Mouse (Mus musculus) hindbrain, embryonic 13.5 days (tissue): Measurements from ENCODE around the gene Atpif1. TPM values are rescaled to one million over a fixed set of nuclear protein-coding genes. Genes with fewer than 3 reads are reported as not detected.
"Not testable (repeated sequence)": the region's sequence is repeated elsewhere in the genome, so short reads cannot be mapped to it uniquely, and the experiment has no call there.

ENCODE experiments used
- ATAC-seq: fragments of 200-750 bp; cut with Nextera tagmentation; 2 replicates; pipeline ENCODE4 v1.8.0; 2017; ENCODE audit warnings: moderate TSS enrichment; ENCODE audit not compliant: low FRiP score
- H3K27ac ChIP-seq: fragments of 300-500 bp; sonication (generic); 2 replicates; pipeline ENCODE4 v1.5.1; 2015; ENCODE audit warnings: inconsistent platforms, mild to moderate bottlenecking, moderate library complexity
- H3K27me3 ChIP-seq: fragments of 300-500 bp; sonication (generic); 2 replicates; pipeline ENCODE4 v1.6.1; 2015; ENCODE audit warnings: mild to moderate bottlenecking, inconsistent platforms
- H3K36me3 ChIP-seq: fragments of 300-500 bp; sonication (generic); 2 replicates; pipeline ENCODE4 v1.6.1; 2015; ENCODE audit warnings: mild to moderate bottlenecking, inconsistent platforms
- H3K4me1 ChIP-seq: fragments of 300-500 bp; sonication (generic); replicated peaks from 2 replicates; pipeline ENCODE4 v1.6.1; 2015; ENCODE audit warnings: inconsistent platforms
- H3K4me2 ChIP-seq: fragments of 300-500 bp; sonication (generic); 2 replicates; pipeline ENCODE4 v1.6.1; 2015; ENCODE audit warnings: inconsistent platforms, mild to moderate bottlenecking, moderate library complexity
- H3K4me3 ChIP-seq: fragments of 300-500 bp; sonication (generic); 2 replicates; pipeline ENCODE4 v1.5.1; 2015; ENCODE audit warnings: mild to moderate bottlenecking, inconsistent platforms
- H3K9ac ChIP-seq: fragments of 300-500 bp; sonication (generic); 2 replicates; pipeline ENCODE4 v1.6.1; 2015; ENCODE audit warnings: mild to moderate bottlenecking, inconsistent platforms
- H3K9me3 ChIP-seq: fragments of 300-500 bp; sonication (generic); 2 replicates; pipeline ENCODE4 v1.6.1; 2016; ENCODE audit warnings: inconsistent platforms
- WGBS: fragments of 180-500 bp; shearing (Covaris S2); methylation state at CpG from one replicate; pipeline ENCODE4 v1.1.7; 2015; 5-methylcytosine and 5-hydroxymethylcytosine counted together
- polyA plus RNA-seq: library from polyadenylated mRNA; unstranded; fragments of >200 nt; fragmentation: Nextera tagmentation; extraction: Ambion mirVana; gene quantifications from 2 replicates; pipeline ENCODE4 v1.2.1, GENCODE M21; 2015

Atpif1 gene
- 1,428 and 1,433 TPM in 2 replicates for polyA plus RNA-seq

DNA sequence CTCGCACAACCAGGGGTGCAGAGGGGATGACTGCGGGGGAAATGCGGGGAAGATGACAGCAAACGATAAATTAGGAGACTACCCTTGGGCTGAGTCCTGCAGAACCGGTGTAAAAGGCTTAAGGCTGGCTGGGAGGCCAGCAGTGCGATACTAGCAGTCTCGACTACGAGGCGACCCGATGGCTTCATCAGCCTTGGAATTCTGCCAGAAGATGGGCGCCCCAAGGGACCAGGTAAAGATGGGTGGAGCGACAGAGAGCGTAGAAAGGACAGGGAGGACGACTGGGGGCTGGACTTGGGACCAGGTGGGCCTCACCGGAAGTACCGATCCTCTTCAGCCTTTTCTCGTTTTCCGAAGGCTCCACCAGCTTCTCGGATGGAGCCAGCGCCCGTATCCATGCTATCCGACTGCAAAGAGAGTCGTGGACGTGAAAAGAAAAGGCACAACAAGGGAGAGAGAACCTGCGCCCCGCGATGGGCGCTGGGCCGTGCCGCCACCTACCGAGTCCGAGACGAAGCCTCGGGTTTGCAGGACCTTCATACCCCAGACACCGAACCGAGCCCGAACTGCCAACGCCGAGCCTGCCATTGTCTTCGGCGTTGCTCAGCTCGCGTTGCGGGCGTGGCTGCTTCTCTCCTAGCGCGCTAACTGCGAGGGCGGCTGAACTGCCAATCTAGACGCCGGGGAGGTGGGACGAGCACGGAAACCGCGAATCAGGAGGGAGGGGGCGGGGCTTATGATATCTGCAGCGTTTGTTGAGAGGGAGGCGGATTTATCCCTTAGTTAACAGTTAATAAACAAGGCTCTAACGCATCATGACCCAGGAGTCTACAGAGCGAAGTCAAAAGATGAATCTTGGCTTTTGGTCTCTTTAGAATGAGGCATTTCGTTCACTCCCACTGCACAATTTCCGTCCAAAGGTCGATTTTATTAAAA is at the start of gene Atpif1:
Atpif1 (minus strand) TSS at position 679 of the 936 bp plus-strand sequence.
- Histone ChIP-seq H3K9me3 (no peaks in the 10 kb centered on the region), H3K27ac (peak within 1 kb of the TSS; percentile 99), H3K9ac (peak within 1 kb of the TSS; percentile 95), H3K27me3 (no peaks in the 10 kb centered on the region), H3K4me3 (peak within 1 kb of the TSS; percentile 72), H3K4me2 (peak within 1 kb of the TSS; percentile 88), H3K4me1 (peaks cover 50% of the 10 kb centered on the region), H3K36me3 (peaks cover 23% of the 10 kb centered on the region)
- ATAC-seq, result peak; percentile 90
- WGBS, result under 1% methylated on average over 63 of the region's 63 CpGs

DNA sequence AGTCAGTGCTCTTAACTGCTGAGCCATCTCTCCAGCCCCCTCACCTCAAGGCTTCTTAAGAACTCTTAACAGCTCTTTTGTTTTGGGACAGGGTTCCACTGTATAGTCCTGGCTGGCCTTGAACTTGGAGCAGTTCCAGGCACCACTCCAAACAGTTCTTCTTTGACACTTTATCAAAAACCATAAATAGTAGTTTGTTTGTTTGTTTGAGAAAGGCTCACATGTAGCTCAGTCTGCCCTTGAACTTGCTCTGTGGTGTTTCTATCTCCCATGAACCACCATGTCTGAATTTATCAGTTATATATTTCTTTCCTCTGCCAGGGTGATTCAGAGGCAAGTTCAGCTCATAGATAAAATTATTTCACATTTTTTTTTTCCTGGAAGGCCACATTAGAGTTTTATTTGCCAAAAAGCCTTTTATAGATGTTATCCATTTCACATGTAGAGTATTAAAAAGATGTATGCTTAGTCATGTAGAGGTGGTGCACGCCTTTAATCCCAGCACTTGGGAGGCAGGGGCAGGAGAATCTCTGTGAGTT is 41.4 kb upstream of the Atpif1 start:
- 89% methylated on average over 1 of the region's 1 CpGs for WGBS
- Histone ChIP-seq H3K9me3 (no peaks in the 10 kb centered on the region), H3K27ac (no peak overlapping the region), H3K4me2 (no peak overlapping the region), H3K4me3 (no peak overlapping the region), H3K4me1 (no peaks in the 10 kb centered on the region), H3K36me3 (no peaks in the 10 kb centered on the region), H3K9ac (no peak overlapping the region), H3K27me3 (no peaks in the 10 kb centered on the region)
- no peak for ATAC-seq

DNA sequence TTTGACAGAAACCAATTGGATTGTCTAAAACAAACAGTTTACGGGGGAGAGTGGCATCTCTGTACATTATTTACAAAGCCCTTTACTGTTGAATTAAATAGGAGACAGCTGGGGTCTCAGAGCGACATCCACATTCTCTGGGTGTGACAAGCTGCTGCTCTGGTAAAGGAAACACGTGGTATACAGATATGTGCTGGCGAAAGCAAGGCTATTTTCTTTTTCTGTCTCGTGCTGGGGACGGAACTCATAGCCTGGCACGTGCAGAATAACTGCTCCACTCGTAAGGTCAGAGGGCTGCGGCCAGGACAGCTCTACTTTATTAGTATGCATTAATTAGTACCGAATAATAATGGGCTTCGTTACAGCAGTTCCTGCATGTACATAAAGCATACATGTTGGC is 39.9 kb upstream of the Atpif1 start:
- Histone ChIP-seq H3K9ac (no peak overlapping the region), H3K4me1 (no peaks in the 10 kb centered on the region), H3K36me3 (no peaks in the 10 kb centered on the region), H3K27me3 (no peaks in the 10 kb centered on the region), H3K4me2 (no peak overlapping the region), H3K27ac (no peak overlapping the region), H3K4me3 (no peak overlapping the region), H3K9me3 (no peaks in the 10 kb centered on the region)
- 67% methylated on average over 11 of the region's 11 CpGs for WGBS
- ATAC-seq, result no peak

DNA sequence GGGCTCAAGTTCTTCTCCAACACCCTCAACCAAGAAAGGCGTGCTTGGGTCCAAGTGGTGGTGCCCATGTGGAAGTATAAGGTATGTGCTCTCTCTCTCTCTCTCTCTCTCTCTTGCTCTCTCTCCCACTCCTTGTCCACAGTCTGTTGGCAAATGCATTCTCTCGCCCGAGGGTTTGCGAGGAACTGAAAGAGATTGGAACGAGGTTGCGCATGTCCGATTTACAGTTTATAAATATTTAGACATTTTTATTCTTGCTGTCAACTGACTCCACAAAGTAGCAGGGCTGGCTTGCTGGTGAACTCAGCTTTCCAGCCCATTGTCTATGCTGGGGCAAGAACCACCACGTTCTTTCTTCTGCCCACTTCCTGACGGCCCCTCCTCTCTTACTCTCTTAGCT is 37.7 kb upstream of the Atpif1 start:
- 84% methylated on average over 9 of the region's 9 CpGs for WGBS
- no peak for ATAC-seq
- no peak overlapping the region for H3K9ac ChIP-seq

DNA sequence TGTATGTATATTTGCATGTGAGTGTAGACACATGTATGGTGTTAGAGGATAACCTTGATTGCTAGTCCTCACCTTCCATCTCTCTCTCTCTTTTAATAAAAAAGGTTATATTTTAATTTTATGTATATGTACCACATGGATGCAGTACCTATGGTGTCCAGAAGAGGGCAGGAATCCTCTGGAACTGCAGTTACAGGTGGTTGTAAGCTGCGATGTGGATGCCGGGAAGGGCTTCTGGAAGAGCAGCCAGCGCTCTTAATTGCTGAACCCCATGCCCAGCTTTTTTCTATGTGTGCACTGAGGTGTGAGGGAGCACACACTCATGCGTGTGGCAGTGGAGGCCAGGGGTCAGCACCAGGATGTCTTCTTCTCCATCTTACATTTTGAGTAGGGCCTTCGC is 35.7 kb upstream of the Atpif1 start:
- WGBS, result 91% methylated on average over 5 of the region's 5 CpGs

More for the DNA sequence above, 37.7 kb upstream of the Atpif1 start:
- Histone ChIP-seq H3K9me3 (no peaks in the 10 kb centered on the region), H3K4me3 (no peak overlapping the region), H3K27me3 (no peaks in the 10 kb centered on the region), H3K4me2 (no peak overlapping the region), H3K36me3 (no peaks in the 10 kb centered on the region), H3K4me1 (no peaks in the 10 kb centered on the region), H3K27ac (no peak overlapping the region)

DNA sequence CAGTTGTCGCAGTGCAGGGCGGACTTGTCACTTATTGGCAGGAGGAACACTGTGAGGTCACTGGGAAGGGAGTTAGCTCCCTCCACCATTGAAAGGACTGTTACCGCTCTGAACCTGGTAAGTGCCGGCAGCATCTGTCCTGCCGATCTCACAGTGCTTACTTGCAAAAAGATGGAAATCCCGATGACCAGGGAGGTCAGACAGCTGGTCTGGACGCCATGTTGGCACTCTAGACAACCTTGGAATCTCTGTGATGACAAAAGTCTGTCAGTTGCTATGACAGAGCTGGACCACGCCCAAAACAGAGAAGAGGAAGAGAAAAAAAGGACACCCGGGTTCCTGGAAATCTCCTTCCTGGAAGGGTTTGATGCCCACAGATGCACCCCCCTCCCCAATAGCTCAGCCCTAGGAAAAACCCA is 33.9 kb upstream of the Atpif1 start:
- WGBS, result 74% methylated on average over 9 of the region's 9 CpGs
- Histone ChIP-seq H3K9me3 (no peaks in the 10 kb centered on the region), H3K4me3 (no peak overlapping the region), H3K9ac (no peak overlapping the region), H3K36me3 (no peaks in the 10 kb centered on the region), H3K4me2 (no peak overlapping the region), H3K27ac (no peak overlapping the region), H3K27me3 (no peaks in the 10 kb centered on the region), H3K4me1 (no peaks in the 10 kb centered on the region)
- no peak for ATAC-seq

More for the DNA sequence above, 35.7 kb upstream of the Atpif1 start:
- no peak overlapping the region for H3K9ac ChIP-seq
- H3K4me2 ChIP-seq, result no peak overlapping the region
- H3K27ac ChIP-seq, result no peak overlapping the region
- ATAC-seq, result no peak
- H3K27me3 ChIP-seq, result no peaks in the 10 kb centered on the region
- H3K9me3 ChIP-seq, result no peaks in the 10 kb centered on the region
- no peaks in the 10 kb centered on the region for H3K4me1 ChIP-seq
- no peaks in the 10 kb centered on the region for H3K36me3 ChIP-seq
- no peak overlapping the region for H3K4me3 ChIP-seq

DNA sequence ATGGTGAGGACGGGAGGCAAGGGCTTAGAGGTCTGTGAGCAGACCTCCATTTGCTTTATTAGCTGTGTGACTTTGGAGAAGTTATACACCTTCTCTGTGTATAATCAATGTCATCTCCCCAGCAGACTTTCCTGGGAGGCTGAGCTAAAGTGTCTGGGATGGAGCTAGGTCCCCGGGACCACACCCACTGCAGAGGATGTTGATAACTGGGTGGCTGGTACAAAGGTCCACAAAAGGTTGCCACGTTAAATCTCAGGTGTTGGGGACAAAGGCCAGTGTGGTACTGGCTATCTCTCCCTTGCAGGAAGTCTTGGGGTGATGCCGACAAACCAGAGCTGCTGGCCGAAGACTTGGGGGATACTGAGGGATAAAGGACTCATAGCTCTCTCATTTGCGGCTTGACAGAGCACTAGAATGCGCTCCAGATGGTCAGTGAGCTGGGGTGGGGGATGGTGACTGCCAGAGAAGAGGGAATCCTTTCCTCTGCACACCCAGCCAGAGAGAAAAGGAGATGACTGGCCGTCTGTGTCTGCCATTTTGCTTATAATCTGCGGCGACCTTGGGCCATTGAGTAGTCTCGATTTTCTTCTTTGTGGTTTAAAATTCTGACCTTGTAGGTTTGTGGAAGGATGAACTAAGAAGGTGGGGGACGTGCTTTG is 31.8 kb upstream of the Atpif1 start:
- H3K36me3 ChIP-seq, result no peaks in the 10 kb centered on the region
- no peak overlapping the region for H3K27ac ChIP-seq
- 85% methylated on average over 12 of the region's 12 CpGs for WGBS
- H3K9ac ChIP-seq, result no peak overlapping the region
- no peak overlapping the region for H3K4me3 ChIP-seq
- no peaks in the 10 kb centered on the region for H3K9me3 ChIP-seq
- H3K27me3 ChIP-seq, result no peaks in the 10 kb centered on the region
- ATAC-seq, result no peak
- H3K4me1 ChIP-seq, result no peaks in the 10 kb centered on the region
- H3K4me2 ChIP-seq, result no peak overlapping the region

DNA sequence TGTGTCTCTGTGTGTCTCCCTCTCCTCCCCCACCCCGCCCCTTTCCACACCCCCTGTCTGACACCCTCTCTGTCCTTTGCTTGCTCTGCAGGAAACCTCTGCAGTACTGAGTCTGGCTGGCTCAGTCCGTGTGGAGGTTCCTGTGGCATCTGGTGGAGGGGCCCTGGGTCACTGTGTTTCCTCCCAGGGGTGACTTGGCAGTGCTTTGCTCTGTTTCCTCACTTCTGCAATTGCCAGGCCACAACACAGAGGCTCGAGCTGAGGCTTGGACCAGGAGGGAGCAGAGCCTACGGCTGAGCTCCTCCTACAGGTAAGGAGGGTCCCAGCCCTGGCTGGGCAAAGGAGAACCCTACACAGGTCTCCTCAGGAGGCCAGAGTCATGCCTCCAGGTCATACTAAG is 30.5 kb upstream of the Atpif1 start, which contains the start of gene Ptafr:
Ptafr (plus strand) TSS at position 103 of the 400 bp plus-strand sequence.
- H3K4me3 ChIP-seq, result no peak within 1 kb of the TSS
- no peak within 1 kb of the TSS for H3K27ac ChIP-seq
- H3K9me3 ChIP-seq, result no peaks in the 10 kb centered on the region
- WGBS, result 43% methylated on average over 4 of the region's 4 CpGs
- H3K4me2 ChIP-seq, result no peak within 1 kb of the TSS
- no peaks in the 10 kb centered on the region for H3K4me1 ChIP-seq
- no peaks in the 10 kb centered on the region for H3K36me3 ChIP-seq
- no peaks in the 10 kb centered on the region for H3K27me3 ChIP-seq
- no peak for ATAC-seq
- H3K9ac ChIP-seq, result no peak within 1 kb of the TSS

DNA sequence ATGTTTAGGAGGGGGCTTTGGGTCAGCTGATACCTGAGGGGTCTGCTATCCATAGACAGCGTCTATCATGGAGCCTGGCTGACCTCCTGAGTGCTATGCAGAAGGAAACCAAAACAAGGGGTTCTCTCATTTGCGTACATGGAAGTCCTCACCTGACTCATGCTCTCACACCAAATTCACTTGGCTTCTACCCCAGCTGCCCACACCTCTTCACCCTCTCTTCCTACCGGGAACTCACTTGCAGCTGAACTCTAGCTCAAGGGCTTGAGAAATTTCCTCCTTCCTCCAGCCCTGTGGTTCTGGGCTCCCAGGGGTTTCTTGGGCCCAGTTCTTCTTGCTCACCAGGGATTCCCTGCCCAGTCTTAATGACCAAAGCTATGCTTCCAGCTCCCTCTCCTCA is 29.8 kb upstream of the Atpif1 start:
- Histone ChIP-seq H3K27ac (no peak overlapping the region), H3K4me2 (no peak overlapping the region), H3K9ac (no peak overlapping the region), H3K9me3 (no peaks in the 10 kb centered on the region), H3K36me3 (no peaks in the 10 kb centered on the region), H3K4me1 (no peaks in the 10 kb centered on the region), H3K27me3 (no peaks in the 10 kb centered on the region), H3K4me3 (no peak overlapping the region)
- ATAC-seq, result no peak
- WGBS, result 89% methylated on average over 3 of the region's 3 CpGs

DNA sequence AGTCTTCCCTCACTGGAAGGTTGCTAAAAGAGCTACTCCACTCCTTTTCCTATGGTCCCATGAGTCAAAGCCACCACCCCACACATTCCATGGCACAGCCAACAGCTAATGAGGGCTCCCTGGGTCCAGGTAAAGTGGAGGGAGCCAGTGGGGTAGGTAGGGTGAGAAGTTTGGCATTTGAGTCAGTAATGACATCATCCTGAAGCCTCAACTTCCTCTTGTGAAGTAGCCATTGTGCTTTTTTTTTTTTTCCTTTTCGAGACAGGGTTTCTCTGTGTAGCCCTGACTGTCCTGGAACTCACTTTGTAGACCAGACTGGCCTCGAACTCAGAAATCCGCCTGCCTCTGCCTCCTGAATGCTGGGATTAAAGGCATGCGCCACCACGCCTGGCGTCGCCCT is 22.1 kb upstream of the Atpif1 start:
- WGBS, result 94% methylated on average over 7 of the region's 7 CpGs
- not testable (repeated sequence) for H3K9me3 ChIP-seq, H3K27ac ChIP-seq, H3K9ac ChIP-seq, H3K4me1 ChIP-seq, ATAC-seq, H3K27me3 ChIP-seq, H3K4me3 ChIP-seq, H3K4me2 ChIP-seq
- peaks cover 42% of the 10 kb centered on the region for H3K36me3 ChIP-seq

DNA sequence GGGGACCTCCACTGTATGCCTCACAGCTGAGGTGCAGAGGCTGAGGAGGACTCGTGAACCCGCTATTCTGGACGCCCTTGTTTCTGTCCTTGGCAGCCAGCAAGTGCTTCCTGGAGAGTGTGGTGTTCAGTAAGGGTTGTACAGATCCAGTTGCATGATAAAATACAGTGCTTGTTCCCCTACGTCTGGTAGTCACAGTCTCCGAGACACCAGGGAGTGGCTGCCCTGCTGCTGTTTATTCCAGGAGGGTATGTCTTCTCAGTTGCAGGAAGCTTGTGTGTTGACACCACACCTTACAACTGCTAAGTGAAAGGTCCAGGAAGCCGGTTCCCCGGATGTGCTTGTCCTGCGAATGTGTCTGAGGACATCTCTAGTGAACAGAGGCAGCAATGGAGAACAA is 21.2 kb upstream of the Atpif1 start:
- no peak for ATAC-seq
- Histone ChIP-seq H3K9me3 (no peaks in the 10 kb centered on the region), H3K36me3 (peaks cover 50% of the 10 kb centered on the region), H3K27ac (no peak overlapping the region), H3K4me3 (no peak overlapping the region), H3K9ac (no peak overlapping the region), H3K4me1 (no peaks in the 10 kb centered on the region), H3K27me3 (no peaks in the 10 kb centered on the region), H3K4me2 (no peak overlapping the region)
- WGBS, result 86% methylated on average over 8 of the region's 8 CpGs

DNA sequence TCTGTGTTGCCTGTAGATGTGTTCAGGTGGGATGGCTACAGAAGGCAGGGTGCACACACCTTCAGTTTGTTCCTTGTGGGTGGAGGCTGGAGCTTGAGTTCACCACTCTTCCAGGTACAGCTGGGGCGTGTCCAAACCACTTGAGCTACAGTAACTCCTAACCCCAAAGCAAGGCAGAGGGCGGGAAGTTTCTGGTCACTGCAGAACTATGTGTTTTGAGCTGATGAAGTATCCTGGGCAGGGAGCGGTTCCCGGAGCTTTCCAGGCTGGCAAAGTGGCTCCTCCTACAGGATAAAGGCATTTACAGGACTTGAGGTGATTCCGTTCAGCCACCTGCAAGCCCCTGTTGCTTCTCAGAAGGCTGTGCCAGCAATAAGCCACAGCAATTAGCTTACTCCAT is 20.8 kb upstream of the Atpif1 start:
- Histone ChIP-seq H3K27me3 (no peaks in the 10 kb centered on the region), H3K36me3 (peaks cover 54% of the 10 kb centered on the region), H3K9ac (no peak overlapping the region), H3K4me1 (no peaks in the 10 kb centered on the region), H3K4me3 (no peak overlapping the region), H3K9me3 (no peaks in the 10 kb centered on the region), H3K27ac (no peak overlapping the region), H3K4me2 (no peak overlapping the region)
- WGBS, result 77% methylated on average over 5 of the region's 5 CpGs
- no peak for ATAC-seq
